Mouse (Mus musculus) liver, postnatal 0 days (tissue): ENCODE measurements around the gene Cers1.

Experiments used
- CTCF ChIP-seq: sonication (generic); IDR thresholded peaks from 2 replicates; pipeline ENCODE4 v1.5.1; 2016; ENCODE audit warnings: antibody characterized with exemption, low read depth
- EP300 ChIP-seq: IDR thresholded peaks from 2 replicates; pipeline ENCODE4 v1.6.1; 2016; ENCODE audit warnings: antibody characterized with exemption, low read depth, mild to moderate bottlenecking

GRCm38 (mm10) chr8:70347443-70347842 is 31.9 kb downstream of the Cers1 start:
- TF ChIP-seq EP300 (no peak), CTCF (no peak)
